Mouse (Mus musculus): ENCODE data around the gene Haao. TPM values are rescaled to one million over a fixed set of nuclear protein-coding genes. Genes with fewer than 3 reads are reported as not detected.

Haao gene
- polyA plus RNA-seq, 1 experiment from 2014 or later, result 0.25 TPM

DNA sequence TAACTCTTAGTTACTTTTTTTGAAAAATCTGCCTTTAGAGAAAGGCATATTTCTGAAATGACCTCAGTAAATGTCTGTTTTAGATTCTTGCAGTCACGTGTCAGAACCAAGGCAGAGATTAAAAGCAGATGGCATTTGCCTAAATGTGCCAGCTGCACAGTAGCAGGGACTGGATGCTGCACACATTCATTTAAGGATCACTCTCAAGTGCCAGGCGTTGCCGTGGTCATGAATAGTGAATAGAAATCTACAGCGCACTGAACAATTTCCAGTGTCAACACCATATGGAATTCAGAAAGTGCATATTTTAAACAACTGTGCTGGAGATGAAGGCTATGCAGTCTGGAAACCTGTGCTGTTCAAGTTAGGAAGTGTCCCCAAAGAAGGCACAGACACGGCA lies 65.0 kb downstream of the Haao start:
- H3K4me3 ChIP-seq, result no peak overlapping the region
- H3K4me2 ChIP-seq, result no peak overlapping the region
- no peak for ATAC-seq (replicated peaks; ENCODE audit: insufficient number of reproducible peaks, insufficient read depth, low FRiP score, low read depth)
- H3K9ac ChIP-seq, result no peak overlapping the region
- H3K27ac ChIP-seq, result no peak overlapping the region
- H3K36me3 ChIP-seq, result peaks cover 10% of the 10 kb centered on the region; the same call in 1 of the 2 replicates
- no peaks in the 10 kb centered on the region for H3K9me3 ChIP-seq (replicated peaks)
- 62% methylated on average over 5 of the region's 5 CpGs for WGBS
- no peaks in the 10 kb centered on the region for H3K27me3 ChIP-seq
- H3K4me1 ChIP-seq (replicated peaks), result no peaks in the 10 kb centered on the region

Other genes with a start within 250 kb of the Haao start
- gene Kcng3, start 216.1 kb downstream of the Haao start, polyA plus RNA-seq (2015; fragmentation: Nextera tagmentation; extraction: Ambion mirVana), result 0.04 TPM in 1 of 2 replicates, not detected in the other
- 36.9 and 40.5 TPM in 2 replicates for gene Mta3, start 141.8 kb downstream of the Haao start, polyA plus RNA-seq (2015; fragmentation: Nextera tagmentation; extraction: Ambion mirVana)

Data from heart, embryonic 15.5 days (tissue).